Mouse (Mus musculus) C2C12 (cell line): ENCODE results near the gene Nubp1.

Source experiments
- CEBPB ChIP-seq: IDR thresholded peaks from one replicate; pipeline ENCODE4 v1.6.1; 2011; ENCODE audit warnings: low read depth, mild to moderate bottlenecking, control low read depth, moderate library complexity
- CTCF ChIP-seq: IDR thresholded peaks from one replicate; pipeline ENCODE4 v1.5.1; 2011; ENCODE audit not compliant: control insufficient read depth, insufficient read depth, insufficient read length
- FOSL1 ChIP-seq: IDR thresholded peaks from one replicate; pipeline ENCODE4 v1.8.0; 2011; ENCODE audit warnings: mild to moderate bottlenecking, low read length; ENCODE audit not compliant: poor library complexity, insufficient read depth, severe bottlenecking
- MAX ChIP-seq: IDR thresholded peaks from one replicate; pipeline ENCODE4 v1.6.1; 2011; ENCODE audit warnings: mild to moderate bottlenecking, control low read depth
- MYOD1 ChIP-seq: IDR thresholded peaks from one replicate; pipeline ENCODE4 v1.6.1; 2011; ENCODE audit warnings: low read depth; ENCODE audit not compliant: control insufficient read depth, insufficient read length
- MYOG ChIP-seq: IDR thresholded peaks from one replicate; pipeline ENCODE4 v1.6.1; 2011; ENCODE audit not compliant: control insufficient read depth, insufficient read length; ENCODE audit errors: extremely low read depth
- USF1 ChIP-seq: IDR thresholded peaks from one replicate; pipeline ENCODE4 v1.6.1; 2011; ENCODE audit warnings: low read depth, mild to moderate bottlenecking, control low read depth, moderate library complexity

DNA sequence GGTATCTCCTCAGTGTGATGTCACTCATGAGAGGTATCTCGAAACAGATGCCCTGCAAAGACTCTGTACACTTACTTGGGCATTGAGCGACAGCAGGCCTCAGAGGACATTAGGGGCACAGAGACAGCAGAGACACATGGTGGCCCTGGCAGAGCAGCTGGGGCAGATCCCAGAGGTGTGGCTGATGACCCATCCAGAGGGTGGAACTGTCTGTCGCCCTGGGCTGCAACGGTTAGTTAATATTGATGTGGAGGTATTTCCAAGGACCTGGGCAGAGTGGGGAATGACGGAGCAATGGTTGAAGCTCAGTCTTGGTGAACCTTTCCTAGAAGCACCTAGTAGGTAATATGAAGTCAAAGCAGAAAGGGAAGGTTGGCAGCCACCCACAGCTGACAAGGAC lies 13.0 kb upstream of the Nubp1 start:
- TF ChIP-seq CTCF (no peak), CEBPB (no peak), MAX (no peak), MYOG (no peak), USF1 (no peak), MYOD1 (no peak), FOSL1 (no peak)
